Mouse (Mus musculus) left cerebral cortex, adult 18-20 months (tissue): Measurements from ENCODE around the gene Olfr450. TPM values are rescaled to one million over a fixed set of nuclear protein-coding genes. Genes with fewer than 3 reads are reported as not detected.

Source experiments
- DNase-seq, 2 experiments: peaks; one replicate each; pipeline ENCODE4 v3.0.0; 2021 to 2022; ENCODE audit warnings: low spot score in 2 of 2, mixed read lengths in 1 of 2
- long read RNA-seq, 2 experiments: library from polyadenylated mRNA; stranded (forward); transcript quantifications; one replicate each; pipeline ENCODE4 v2.0.0; 2021
- total RNA-seq, 2 experiments: library from RNA; stranded (reverse); gene quantifications; 2 replicates each; pipeline ENCODE4 v1.2.3; 2021

Olfr450 gene
- not detected for total RNA-seq
- long read RNA-seq, experiment 1: 0 reads
- long read RNA-seq, experiment 2: 0 reads

DNA sequence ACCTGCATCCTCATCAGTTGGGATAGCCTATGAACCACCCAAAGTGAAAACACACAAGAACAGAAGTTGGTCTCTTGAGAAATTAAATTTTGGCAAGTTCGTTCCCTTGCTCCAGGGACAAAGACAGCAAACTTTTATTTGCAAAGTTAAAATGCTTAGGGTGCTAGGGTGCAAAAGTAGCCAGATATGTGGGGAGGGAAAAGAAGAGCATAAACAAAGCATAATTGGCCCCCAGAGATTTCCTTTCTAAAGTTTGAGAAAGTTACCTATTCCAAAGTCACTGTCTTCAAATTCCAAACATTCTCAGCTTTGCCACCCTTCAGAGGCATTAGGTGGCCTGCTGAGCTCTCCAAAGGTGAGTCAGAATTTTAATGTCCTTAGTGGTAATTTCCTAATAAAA, at the start of gene Olfr450:
Gene Olfr450 (plus strand): TSS at position 301 of the 400 bp plus-strand sequence.
- DNase-seq: no peak

DNA sequence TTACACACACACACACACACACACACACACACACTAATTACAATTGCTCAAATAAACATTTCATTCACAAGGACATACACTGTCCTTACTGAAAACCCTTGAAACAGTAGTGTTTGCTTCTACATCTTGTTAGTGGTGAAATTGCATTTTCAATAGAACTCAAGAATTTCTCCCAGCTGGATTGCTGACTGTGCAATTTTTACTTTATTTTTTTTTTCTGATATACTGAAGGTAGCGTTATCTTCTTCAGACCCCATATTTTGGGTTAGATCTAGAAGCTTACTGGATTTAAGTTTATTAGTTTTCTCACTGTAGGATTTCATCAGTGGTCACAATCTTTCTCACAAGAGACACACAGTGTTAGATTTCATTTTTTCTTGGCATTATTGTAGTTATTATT, 34.7 kb upstream of the Olfr450 start:
- DNase-seq: no peak

DNA sequence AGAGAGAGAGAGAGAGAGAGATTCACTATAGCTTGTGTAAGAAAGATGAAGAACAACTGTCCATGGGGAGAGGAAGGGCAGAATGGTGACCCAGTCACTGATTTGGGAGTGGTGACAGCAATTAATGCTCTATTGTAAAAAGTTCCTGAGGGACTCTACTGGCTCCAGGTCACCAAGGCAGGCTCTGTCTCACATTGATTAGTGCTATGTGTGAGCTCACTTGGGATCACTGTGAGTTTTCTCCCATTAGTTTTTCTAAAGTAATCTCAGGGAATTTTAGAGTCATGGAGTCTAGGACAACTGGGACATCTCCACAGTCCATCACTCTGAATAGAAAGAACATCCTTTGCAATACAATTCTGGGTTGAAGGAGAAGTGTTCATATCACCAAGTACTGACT, 26.9 kb upstream of the Olfr450 start, which contains the start of gene Olfr452:
Gene Olfr452 (plus strand): TSS at position 301 of the 400 bp plus-strand sequence.
- no peak for DNase-seq

DNA sequence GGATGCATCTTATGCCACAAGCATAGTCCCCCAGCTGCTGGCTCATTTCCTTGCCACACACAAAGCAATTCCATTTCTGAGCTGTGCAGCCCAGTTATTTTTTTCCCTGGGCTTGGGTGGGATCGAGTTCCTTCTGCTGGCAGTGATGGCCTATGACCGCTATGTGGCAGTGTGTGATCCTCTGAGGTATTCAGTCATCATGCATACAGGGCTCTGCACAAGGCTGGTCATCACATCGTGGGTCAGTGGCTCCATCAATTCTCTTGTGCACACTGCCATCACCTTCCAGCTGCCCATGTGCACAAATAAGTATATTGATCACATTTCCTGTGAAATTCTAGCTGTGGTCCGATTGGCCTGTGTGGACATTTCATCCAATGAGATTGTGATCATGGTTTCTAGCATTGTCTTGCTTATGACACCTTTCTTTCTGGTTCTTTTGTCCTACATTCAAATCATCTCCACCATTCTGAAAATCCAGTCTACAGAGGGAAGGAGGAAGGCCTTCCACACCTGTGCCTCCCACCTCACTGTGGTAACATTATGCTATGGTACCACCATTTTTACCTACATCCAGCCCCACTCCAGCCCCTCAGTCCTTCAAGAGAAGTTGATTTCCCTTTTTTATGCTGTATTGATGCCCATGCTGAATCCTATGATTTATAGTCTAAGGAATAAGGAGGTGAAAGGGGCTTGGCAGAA, 21.3 kb upstream of the Olfr450 start:
- DNase-seq: no peak

DNA sequence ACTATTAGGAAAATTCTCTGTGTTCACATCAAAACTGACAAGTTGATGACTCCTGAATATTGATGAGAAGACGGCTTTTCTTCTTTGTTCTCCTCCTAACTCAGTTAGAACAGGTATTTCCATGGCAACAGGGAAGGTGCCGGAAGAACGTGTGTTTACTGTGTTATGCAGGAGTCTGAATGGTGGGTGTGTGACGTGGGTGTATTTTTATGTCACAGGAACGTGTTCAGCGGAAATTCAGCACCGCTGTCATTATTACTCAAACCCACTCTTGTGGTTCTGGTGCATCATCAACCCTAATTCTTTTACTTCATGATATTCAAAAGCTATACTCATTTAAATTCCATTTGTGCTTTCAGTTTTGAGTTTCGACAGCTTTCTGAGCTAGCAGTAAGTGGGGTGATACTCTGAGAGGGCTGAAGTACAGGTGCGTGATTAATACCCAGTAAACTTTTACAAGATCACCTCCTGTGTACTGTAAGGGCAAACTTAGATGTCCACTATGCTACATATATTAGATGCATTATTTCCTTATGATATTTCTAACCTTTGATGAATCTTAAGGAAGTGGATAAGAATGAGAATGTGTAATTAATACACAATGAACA, 20.7 kb upstream of the Olfr450 start:
- DNase-seq: no peak

DNA sequence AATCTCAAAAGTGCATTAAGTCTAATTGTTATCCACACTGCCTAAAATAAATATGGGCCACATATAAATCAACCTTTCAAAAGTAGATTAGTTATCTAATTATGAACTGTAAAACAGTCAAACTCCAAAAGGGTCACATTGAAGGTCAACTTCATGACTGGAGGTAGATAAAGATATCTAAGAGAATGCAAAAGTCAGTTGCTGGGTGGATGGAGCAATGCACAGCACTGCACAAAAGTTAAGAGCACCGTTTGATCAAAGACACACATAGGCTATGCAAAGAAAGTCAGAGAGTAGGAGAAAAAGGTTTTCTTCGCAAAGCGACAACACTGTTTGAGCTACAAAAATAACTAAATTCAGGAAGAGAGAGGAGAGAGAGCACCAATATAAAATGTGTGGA, 16.8 kb upstream of the Olfr450 start:
- DNase-seq: no peak

DNA sequence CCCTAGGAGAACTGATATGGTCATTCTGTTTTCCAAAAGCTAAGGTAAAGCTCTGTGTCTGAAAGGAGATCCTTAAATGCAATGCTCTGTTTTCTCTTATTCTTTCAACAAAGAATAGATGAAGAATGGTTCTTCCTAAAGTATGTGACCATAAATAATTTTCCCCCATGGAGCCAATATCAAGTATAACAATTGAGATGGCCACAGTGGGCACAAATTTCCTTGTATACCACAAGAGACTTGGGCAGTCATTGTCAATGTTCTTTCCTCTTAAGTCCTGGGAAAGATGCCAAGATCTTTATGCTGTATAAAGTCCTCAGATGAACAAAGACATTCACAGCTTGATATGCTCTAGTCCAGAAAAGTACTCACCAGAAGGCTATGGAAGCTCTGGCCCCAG, 22.3 kb downstream of the Olfr450 start, which contains the start of gene Olfr449:
Gene Olfr449 (plus strand): TSS at position 301 of the 400 bp plus-strand sequence.
- DNase-seq: no peak

DNA sequence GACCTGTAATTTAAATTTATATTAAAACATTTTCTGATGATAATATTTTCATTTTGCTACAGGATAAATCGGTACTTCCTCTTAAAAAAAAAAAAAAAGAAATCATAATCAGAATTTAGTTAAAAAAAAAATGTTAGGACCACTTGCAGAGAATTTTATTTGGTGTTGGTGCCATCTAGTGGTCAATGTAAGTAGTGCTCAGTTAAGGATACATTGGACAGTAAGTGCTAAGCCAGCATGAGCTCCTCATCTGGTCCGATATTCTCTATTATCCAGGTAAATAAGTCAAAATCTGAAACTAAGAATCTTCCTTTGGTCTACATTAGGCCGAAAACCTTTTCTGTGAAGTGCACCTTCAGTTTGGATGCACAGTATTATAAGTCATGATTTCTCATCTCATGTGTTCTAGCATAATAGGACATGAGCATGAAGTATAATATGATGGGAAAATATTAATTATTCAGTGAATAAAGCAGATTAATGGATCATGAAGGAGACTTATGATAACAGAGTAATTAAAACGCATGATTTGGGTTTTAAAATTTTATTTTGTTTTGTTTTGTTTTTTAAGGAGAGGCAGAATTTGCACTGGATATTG, 48.6 kb downstream of the Olfr450 start:
- DNase-seq: peak; percentile 34 to 63

Other genes starting within 250 kb of the Olfr450 start
- gene Tcaf3, start 214.2 kb upstream of the Olfr450 start, total RNA-seq: not detected
- 1 to 10 TPM in 1 of 2 experiments, under 1 TPM in 1; 0.91 to 1.6 TPM for gene Tcaf2, start 166.7 kb upstream of the Olfr450 start, total RNA-seq
- 100 to 1,000 TPM; 234 TPM for gene Tcaf1, start 101.9 kb upstream of the Olfr450 start, total RNA-seq
- not detected for gene Olfr453, start 72.6 kb upstream of the Olfr450 start, total RNA-seq
- not detected for gene Olfr38, start 55.5 kb upstream of the Olfr450 start, total RNA-seq
- not detected for gene Olfr452, start 26.8 kb upstream of the Olfr450 start, total RNA-seq
- not detected for gene Olfr449, start 22.4 kb downstream of the Olfr450 start, total RNA-seq
- not detected for gene Olfr448, start 78.5 kb downstream of the Olfr450 start, total RNA-seq
- not detected for gene Olfr447, start 96.9 kb downstream of the Olfr450 start, total RNA-seq
- not detected for gene Olfr446, start 109.4 kb downstream of the Olfr450 start, total RNA-seq
- not detected for gene Olfr444, start 137.1 kb downstream of the Olfr450 start, total RNA-seq